Mouse (Mus musculus) brain, adult 2 months (tissue): ENCODE results near the gene Med12l.

Source experiments
- DNase-seq: peaks from one replicate; pipeline ENCODE4 v3.0.0; 2011; ENCODE audit warnings: low read depth, low spot score

Gene Med12l

DNA sequence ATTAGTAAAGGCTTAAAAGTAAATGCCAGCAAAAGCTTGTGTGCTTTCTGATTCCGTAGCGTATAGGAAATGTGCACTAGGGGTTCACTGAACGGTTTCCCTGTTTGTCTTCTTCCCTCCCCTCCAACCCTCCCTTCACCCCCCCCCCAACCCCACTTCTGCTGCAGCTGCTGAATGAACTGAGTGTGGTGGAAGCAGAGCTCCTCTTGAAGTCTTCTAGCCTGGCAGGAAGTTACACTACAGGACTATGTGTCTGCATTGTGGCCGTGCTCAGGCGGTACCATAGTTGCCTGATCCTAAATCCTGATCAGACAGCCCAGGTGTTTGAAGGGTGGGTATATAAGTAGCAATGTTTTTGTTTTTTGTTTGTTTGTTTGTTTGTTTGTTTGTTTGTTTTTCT lies 229.3 kb downstream of the Med12l start:
- DNase-seq, result peak; percentile 39

DNA sequence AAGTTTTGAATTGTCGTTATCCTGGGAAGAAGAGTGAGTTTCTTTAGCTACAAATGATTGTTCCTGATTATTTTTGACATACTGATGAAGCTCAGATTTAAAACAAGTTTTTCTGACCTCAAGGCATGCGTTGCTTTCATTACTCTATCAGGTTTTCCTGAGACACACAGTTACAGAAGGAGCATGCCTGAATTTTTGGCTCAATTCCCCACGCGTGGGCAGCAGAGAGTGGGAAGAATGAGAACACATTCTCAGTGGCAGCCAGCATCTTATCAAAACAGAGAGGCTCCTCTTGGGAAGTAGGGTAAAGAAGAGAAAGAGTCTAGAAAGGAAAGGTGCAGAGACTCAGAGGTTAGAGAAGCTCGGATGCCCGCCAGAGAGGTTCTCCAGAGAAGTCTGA lies 237.8 kb downstream of the Med12l start:
- DNase-seq, result peak; percentile 91

DNA sequence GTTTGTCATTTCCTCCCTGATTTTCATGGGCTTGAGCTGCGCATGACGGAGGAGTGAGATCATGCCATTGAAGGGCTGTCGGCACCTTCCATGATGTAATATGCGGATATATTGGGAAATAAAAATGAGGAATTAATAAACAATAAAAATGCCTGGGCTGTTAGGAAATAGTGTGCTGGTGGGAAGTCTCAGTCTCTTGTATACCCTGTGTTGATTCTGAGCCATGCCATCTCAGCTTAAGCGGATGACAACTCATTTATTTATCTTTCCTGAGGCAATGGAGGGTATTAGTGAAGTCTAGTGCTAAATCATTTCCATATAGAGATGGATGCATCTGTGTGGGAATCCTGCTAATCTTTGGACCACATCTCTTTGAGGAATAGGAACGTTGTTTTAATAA lies 242.4 kb downstream of the Med12l start:
- no peak for DNase-seq

DNA sequence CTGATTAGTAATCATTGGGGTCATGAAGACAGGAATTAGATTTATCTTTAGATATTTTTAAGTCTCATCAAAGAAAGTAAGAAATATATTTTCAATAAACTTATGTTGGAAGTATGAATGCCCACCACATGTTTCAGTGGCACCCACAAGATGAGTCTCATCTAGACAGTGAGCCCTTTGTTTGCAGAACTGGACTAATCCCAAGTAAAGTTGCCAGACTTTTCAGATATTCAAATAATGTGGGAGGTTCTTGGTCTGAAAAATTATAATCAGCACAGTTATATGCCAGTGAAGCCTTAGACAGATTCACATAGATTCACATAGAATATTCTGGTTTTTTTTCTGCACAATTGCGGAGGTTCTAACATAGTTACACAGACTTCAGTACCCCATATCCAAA lies 244.8 kb downstream of the Med12l start:
- DNase-seq, result no peak

DNA sequence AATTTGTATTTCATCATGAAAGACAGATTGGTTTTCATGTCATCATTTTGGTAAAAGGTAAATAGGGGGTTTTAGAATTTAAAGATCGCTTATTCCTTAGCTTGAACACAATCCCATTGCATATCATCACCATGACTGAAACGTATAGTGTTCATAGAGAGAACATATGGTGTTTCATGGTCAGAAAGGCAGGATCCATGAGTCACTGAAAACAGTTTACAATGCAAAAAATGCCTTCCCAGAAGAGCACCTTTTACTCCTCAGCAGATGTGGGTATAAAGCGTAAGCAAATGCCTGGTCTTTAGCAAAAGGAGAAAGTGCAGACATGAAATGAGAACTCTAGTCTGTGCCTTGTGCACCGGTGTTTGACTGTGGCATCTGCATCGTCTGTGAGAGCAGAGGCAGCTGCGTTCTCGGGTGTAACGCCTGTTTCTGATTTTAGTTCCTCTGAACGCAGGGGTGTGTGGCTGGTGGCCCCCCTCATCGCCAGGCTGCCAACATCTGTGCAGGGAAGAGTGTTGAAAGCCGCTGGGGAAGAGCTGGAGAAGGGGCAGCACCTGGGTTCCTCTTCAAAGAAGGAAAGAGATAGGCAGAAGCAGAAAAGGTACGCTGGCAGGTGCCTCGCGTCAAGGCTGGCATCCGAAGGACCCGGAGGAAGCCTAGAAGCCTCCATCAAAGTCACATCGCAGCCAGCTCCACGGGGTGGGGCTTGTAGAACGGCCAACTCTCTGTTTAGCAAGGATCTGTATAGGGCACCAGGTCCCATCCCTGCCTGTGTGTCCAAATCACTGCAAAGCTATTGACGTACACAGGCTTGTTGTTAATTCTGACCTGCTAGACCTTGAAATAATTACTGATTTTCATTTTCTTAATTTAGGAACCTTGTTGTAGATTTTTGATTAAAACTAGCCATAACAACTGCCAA lies 252.4 kb downstream of the Med12l start:
- DNase-seq, result peak; percentile 36

DNA sequence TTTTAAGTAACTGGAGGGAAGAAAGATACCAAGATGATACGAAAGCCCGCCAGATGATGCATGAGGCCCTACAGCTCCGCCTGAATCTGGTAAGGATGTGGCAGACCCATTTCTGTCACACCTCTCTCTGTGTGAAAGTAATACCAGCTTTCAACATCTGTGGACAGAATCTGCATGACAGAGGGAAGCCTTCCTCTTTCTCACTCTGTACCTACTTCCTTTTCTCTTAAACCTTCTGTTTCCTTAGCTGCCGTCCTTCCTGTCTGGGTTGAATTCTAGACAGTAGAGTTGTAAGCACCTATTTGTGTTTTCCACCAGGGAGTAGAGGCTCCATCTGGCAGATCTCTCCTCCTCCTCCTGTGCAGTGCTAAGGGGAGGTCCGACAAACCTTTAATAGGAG lies 255.1 kb downstream of the Med12l start:
- peak; percentile 68 for DNase-seq

DNA sequence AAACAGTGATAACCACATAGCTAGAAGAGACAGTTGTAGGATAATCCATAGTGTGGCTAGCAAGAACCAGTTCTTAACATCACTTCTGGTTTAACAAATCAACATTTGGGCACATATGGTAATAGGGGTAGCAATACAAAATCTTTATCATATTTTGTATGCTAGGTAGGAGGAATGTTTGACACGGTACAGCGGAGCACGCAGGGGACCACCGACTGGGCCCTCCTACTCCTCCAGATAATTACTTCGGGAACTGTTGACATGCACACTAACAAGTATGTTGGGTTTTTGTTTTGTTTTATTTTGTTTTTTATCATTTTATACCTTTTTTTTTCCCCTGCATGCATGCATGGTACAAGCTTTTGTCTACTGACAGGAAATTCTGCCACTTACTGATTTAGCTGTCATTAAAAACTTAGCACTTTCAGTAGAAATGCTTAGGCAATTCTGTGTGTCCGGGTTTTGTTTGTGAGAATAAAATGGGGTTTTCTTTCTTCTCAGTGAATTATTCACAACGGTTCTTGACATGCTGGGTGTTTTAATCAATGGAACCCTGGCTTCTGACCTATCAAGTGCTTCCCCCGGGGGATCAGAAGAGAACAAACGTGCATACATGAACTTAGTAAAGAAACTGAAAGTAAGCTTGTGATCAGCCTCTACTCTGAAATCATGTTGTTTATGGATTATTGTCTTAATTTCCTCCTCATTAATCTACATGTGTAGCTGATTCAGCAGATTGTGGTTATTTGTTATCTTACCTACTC lies 256.3 kb downstream of the Med12l start:
- DNase-seq, result no peak

DNA sequence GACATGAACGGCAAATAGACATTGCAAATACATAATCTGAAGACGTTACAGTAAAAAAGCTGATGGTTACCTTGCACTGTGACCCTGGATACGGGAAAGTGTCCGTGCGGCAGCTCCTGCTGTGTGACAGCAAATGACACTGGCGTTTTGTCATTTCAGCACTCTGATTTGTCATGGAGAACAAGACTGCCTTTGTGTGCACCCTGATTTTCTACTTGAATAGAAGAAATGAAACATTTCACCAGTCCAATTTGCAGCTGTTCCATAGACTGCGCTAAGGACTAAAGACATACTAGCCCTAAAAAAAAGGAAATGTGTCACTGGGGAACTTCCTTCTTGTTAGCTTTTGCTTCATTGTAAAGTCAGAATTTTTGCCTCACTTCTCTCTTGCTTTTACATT lies 257.1 kb downstream of the Med12l start, which contains the start of gene P2ry12:
P2ry12 (minus strand) TSS at position 168 of the 400 bp plus-strand sequence.
- DNase-seq, result peak; percentile 35

DNA sequence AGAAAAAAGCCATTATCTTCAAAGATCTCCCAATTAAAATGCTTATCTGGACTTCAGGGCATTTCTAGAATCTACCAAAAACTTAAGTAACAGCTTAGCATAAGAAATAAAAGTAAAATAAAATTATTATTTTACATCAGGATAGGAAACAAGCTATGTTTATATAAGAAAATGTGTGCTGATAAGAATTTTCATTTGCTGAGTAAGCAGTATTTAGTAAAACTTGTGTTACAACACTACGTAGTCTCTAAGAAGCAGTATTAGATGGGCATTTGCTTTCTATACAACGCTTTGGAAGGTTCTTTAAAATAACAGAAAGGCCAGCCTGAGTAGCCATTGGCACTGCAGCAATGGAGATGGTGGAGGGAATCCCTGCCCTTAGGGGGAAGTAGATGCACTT lies 257.8 kb downstream of the Med12l start:
- no peak for DNase-seq

DNA sequence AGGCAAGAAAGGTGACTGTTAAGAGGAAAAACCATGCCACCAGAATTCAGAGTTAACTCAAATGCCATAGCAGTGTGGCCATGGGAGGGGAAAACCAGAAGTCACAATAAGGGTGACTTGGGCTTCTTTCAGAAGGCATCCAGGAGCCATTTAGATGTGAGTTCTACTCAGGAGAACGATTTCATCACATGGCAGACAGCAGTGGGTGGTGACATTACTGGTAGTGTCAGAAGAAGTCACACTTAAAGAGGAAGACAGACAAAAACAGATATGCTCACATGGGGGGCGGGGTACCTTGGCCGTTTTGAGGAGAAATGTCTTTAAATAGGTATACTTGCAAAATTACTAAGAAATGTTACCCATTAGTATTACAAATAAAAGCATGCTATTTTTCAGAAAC lies 258.4 kb downstream of the Med12l start:
- DNase-seq, result peak; percentile 32

DNA sequence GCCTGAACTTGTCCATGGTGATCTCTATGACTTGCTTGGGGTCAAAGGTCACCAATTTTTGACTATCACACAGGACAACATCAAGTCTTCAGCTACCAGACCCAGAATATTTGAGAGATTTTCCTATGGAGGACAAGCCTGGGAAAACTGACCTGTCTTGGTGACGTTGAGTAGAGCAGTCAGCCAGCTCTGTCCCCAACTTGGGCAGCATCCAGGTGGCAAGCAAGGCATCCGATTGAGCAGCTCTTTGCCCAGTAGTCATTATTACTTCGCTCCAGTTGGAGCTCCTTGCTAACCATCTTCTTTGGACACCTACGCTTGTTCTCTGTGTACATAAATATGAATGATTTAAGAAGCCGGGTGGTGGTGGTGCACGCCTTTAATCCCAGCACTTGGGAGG lies 265.2 kb downstream of the Med12l start:
- DNase-seq, result peak; percentile 24

DNA sequence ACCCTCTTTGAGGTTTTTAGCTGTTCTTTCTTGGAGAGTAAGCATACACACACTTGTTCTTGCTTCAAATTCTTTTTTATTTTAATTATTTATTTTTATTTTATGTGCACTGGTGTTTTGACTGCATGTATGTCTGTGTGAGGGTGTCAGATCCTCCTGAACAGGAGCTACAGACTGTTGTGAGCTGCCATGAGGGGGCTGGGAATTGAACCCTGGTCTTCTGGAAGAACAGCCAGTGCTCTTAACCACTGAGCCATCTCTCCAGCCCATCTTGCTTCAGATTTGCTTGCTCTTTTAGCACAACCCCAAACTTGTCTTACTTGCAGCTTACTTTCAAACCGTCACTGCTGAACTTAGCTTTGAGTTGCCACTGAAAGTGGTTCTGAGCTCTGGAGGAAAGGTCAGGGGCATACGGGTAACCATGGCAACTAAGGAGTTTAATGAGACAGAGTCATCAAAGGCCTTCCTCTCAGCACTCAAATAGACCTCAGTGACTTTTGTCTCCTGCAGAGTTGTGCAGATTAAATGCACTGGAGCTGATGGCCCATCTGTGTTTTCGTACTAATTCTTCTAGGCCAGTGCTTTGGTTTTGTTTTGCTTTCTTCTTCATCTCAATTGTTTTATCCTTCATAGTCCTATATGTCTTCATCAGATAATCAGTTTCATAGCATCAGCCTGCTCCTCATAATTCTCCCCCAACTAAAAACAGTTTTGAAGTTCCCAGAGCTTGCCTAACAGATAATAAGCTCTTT lies 272.1 kb downstream of the Med12l start:
- DNase-seq, result peak; percentile 24

DNA sequence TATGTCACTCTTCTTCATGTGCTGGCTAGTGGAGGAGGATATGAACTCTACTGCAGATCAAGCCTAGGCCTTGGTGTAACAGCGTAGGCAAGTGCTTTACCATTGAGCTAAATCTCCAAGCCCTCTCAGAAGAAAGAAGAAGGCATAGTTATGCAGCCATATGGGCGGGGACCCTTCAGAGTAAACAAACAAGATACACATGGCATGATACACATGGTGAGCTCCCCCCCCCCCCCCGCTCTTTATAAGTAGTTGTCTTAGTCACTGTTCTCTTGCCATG lies 272.6 kb downstream of the Med12l start:
- no peak for DNase-seq

DNA sequence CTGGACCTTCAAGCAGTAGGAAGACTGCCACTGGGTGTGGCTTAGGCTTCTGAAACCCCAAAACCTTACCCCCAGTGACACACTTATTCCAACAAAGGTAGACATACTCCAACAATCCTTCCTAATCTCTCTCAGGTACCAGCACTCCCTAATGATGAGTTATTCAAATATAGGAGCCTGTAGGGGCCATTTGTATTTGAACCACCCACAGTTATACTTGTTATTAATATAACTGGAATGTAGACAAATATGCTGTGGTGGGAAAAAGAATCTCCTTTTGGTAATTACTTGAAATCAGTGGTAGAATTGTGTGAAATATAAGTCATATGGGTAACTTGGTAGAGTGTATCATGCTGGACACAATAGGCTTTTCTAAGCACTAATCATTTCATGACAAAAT lies 273.0 kb downstream of the Med12l start:
- DNase-seq, result no peak

DNA sequence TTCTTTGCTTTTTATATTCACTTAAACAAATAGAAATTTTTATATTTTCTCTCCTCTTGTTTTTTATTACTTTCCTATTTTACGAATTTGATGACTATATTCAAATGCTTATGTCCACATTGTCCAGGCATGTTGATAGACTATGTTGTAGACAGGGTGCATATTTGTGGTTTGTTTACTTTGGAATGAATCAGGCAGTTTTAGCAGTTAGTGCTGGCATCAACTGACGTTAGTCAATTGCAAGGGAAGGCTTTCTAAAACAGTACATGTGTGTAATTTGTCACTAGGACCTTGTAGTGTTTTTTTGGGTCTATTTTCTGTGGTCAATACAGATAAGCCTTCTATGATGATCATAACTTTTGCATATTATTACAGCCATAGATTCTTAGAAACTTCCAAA lies 284.9 kb downstream of the Med12l start:
- no peak for DNase-seq

DNA sequence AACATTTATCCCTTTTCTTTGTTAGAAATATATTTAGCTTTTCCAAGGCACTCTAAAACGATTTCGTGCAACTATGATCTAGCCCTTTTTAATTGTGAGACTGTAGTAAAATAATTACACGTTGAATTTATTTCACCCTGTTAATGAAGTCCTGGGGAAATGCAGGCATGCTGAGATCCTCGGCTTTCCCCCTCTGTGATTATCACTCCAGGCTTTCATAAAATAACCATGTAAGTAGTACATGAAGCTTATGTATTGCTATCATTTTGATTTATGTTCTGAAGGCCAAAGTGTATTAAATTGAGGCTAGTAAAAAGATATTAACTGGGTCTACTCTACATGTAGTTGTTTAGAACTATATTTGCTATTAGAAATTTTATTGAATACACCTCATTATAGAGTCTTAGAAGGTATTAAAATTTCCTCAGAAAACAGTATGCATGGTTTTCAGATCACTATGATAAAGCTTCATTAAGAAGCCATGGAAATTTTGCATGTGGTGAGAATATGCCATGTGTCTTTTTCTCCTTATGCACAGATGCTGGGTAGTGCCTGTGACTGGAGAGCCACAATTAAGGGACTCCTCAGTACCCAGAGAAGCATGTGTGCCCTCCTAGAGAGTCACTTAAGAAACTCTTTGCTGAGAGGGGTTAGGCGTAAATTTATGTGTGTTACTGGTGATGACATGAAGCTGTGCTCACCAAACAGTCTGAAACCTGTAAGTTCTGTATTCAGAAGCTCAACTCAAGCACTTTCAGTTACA lies 288.0 kb downstream of the Med12l start:
- no peak for DNase-seq

DNA sequence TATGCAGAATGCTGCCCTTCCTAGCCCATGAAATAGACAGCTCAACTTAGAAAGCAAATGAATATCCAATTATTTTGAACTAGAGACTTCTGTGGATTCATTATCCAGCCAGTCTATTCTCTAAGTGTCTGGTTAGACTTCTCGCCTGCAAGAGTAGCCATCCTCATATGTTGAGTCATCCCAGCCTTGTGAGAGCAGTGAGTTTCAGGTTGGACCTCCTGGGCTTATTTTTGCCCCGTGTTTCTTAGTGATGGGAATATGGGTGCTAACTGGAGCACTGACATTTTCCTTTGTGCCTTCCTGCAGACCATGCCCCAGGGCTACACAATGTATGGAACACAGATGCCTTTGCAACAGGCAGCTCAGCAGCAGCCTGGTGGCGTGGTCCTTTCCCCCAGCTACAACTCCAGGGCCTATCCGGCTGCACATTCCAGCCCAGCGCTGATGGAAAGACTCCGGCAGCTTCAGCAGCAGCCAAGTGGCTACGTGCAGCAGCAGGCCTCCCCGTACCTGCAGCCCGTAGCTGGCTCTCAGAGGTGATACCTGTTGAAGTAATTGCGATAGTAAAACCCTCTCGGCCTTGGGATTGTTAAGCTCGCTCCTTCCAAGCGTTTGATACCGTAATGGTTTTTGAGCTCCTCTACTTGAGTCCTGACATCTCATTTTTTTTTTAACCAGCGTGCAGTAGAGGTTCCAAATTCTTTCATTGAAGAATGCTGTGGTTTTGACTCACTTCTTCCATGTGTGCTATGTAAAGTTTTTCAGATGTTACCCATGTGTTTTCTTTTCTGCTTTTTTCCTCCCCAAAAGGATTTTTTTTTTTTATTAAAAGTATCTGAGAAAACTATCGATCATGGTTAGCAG lies 290.3 kb downstream of the Med12l start:
- DNase-seq, result no peak

DNA sequence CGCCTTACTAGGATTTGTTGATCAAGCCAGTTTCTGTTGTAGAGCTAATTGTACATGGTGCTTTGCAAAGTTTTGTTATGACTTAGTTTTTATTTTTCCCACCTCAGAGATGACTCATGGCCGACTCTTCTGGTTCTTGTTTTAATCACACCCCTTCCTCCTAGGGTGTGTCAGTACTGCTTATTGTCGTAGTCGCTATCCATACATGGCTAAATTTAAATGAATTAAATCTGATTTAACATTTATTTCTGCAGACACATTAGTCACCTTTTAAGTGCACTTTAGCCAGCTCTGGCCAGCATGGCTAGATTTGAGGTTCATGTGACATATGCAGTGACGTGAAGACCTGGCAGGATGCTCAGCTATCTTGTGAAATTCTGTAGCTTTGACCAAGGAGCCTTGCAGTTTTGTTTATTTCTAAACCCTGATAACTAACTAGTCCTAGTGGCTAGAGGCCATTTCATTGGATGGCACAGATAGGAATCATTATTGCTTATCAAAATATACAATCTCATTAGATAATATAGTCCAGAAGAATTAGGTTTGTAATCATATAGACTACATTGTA lies 291.0 kb downstream of the Med12l start:
- no peak for DNase-seq

DNA sequence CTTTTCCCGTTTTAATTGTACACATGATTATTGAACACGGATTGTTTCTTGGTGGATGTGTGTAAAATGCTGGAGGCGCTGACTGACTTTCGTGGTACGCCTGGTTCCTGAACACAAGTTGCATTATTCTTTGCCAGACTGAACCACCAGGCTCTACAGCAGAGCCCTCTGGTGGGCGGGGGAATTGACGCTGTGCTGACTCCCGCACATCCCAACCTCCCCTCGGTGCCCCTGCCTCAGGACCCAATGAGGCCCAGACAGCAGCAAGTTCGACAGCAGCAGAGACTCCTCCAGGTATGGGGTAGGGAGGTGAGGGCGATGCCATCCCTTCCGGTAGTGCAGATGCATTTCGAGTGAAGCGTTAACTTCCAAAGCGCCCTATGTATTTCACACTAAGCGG lies 292.0 kb downstream of the Med12l start:
- DNase-seq, result no peak

DNA sequence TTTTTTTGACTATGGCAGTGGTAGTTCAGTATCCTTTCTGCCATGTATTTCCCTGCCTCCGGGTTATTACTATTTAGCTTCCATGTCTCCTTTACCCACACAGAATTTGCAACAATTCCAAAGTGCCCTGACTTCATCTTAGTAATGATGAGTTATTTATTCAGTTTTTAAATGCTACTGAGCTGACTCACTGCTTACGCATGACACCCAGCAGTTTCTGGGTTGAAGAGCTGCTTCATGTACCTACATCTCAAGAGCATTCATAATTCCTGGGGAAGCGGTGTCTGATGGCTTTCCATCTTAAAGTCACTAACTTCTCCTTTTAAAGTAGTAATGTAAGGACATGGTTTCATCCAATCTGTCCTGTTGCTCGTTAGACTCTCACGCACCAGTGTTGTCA lies 299.3 kb downstream of the Med12l start:
- DNase-seq, result no peak
